Mouse (Mus musculus): ENCODE results near the gene Cdh22. TPM values are rescaled to one million over a fixed set of nuclear protein-coding genes. Genes with fewer than 3 reads are reported as not detected.

Gene Cdh22
- polyA plus RNA-seq, 1 experiment from 2014 or later: 2.8 TPM

GRCm38 (mm10) chr2:165158317-165158716 lies 76.3 kb downstream of the Cdh22 start:
- H3K27ac ChIP-seq: no peak overlapping the region
- no peaks in the 10 kb centered on the region for H3K36me3 ChIP-seq (replicated peaks)
- WGBS: 76% methylated on average over 4 of the region's 4 CpGs
- DNase-seq (ENCODE audit: extremely low spot score, low spot score): no peak
- peaks cover 40% of the 10 kb centered on the region for H3K4me1 ChIP-seq
- peaks cover 49% of the 10 kb centered on the region for H3K27me3 ChIP-seq (ENCODE audit: poor library complexity, severe bottlenecking)
- H3K9me3 ChIP-seq: no peaks in the 10 kb centered on the region
- no peak overlapping the region for H3K4me3 ChIP-seq

- Histone ChIP-seq H3K27me3 (ENCODE audit: poor library complexity, severe bottlenecking) (peaks cover 52% of the 10 kb centered on the region), H3K27ac (no peak overlapping the region), H3K36me3 (replicated peaks) (no peaks in the 10 kb centered on the region), H3K4me3 (no peak overlapping the region), H3K9me3 (no peaks in the 10 kb centered on the region), H3K4me1 (peaks cover 41% of the 10 kb centered on the region)
- 70% methylated on average over 11 of the region's 11 CpGs for whole genome bisulfite sequencing
- DNase-seq (ENCODE audit: extremely low spot score, low spot score): no peak
These were observed 76.8 kb downstream of the Cdh22 start for GRCm38 (mm10) chr2:165157900-165158299.

GRCm38 (mm10) chr2:165153006-165153405 lies 81.6 kb downstream of the Cdh22 start:
- peaks cover 30% of the 10 kb centered on the region for H3K27me3 ChIP-seq (ENCODE audit: poor library complexity, severe bottlenecking)
- H3K4me1 ChIP-seq: peaks cover 39% of the 10 kb centered on the region
- H3K36me3 ChIP-seq (replicated peaks): no peaks in the 10 kb centered on the region
- DNase-seq (ENCODE audit: extremely low spot score, low spot score): no peak
- 61% methylated on average over 12 of the region's 12 CpGs for WGBS
- peak overlapping the region; percentile 11; the same call in 1 of the 2 replicates for H3K27ac ChIP-seq
- no peak overlapping the region for H3K4me3 ChIP-seq
- no peaks in the 10 kb centered on the region for H3K9me3 ChIP-seq

GRCm38 (mm10) chr2:165149741-165150140 lies 84.9 kb downstream of the Cdh22 start:
- Histone ChIP-seq H3K9me3 (no peaks in the 10 kb centered on the region), H3K4me3 (no peak overlapping the region), H3K27me3 (ENCODE audit: poor library complexity, severe bottlenecking) (peaks cover 18% of the 10 kb centered on the region), H3K4me1 (peaks cover 32% of the 10 kb centered on the region), H3K27ac (no peak overlapping the region), H3K36me3 (replicated peaks) (0 out of 2 replicates have a peak, but pooled peaks cover 3% of the 10 kb centered on the region)
- no peak for DNase-seq (ENCODE audit: extremely low spot score, low spot score)
- 73% methylated on average over 3 of the region's 3 CpGs for WGBS

GRCm38 (mm10) chr2:165145821-165146220 lies 88.8 kb downstream of the Cdh22 start:
- H3K36me3 ChIP-seq (replicated peaks): 0 out of 2 replicates have a peak, but pooled peaks cover 3% of the 10 kb centered on the region
- DNase-seq (ENCODE audit: extremely low spot score, low spot score): no peak
- 74% methylated on average over 13 of the region's 13 CpGs for WGBS
- peaks cover 43% of the 10 kb centered on the region for H3K27me3 ChIP-seq (ENCODE audit: poor library complexity, severe bottlenecking)
- H3K9me3 ChIP-seq: no peaks in the 10 kb centered on the region
- H3K4me3 ChIP-seq: no peak overlapping the region
- 0 out of 2 replicates have a peak overlapping the region, but pooled peaks have one; percentile 4 for H3K27ac ChIP-seq
- peaks cover 54% of the 10 kb centered on the region for H3K4me1 ChIP-seq

GRCm38 (mm10) chr2:165143487-165143886 lies 91.2 kb downstream of the Cdh22 start:
- 79% methylated on average over 14 of the region's 14 CpGs for WGBS

GRCm38 (mm10) chr2:165136049-165136448 lies 98.6 kb downstream of the Cdh22 start:
- DNase-seq (ENCODE audit: extremely low spot score, low spot score): peak; percentile 87
- peaks cover 98% of the 10 kb centered on the region for H3K4me1 ChIP-seq
- peak overlapping the region; percentile 95 for H3K27ac ChIP-seq
- 5% methylated on average over 16 of the region's 16 CpGs for WGBS
- no peaks in the 10 kb centered on the region for H3K9me3 ChIP-seq
- no peaks in the 10 kb centered on the region for H3K36me3 ChIP-seq (replicated peaks)
- peak overlapping the region; percentile 6; the same call in 1 of the 2 replicates for H3K4me3 ChIP-seq
- peaks cover 23% of the 10 kb centered on the region for H3K27me3 ChIP-seq (ENCODE audit: poor library complexity, severe bottlenecking)

More at GRCm38 (mm10) chr2:165143487-165143886, 91.2 kb downstream of the Cdh22 start:
- H3K27me3 ChIP-seq (ENCODE audit: poor library complexity, severe bottlenecking): peaks cover 49% of the 10 kb centered on the region
- DNase-seq (ENCODE audit: extremely low spot score, low spot score): no peak
- no peak overlapping the region for H3K4me3 ChIP-seq
- H3K27ac ChIP-seq: no peak overlapping the region
- H3K9me3 ChIP-seq: no peaks in the 10 kb centered on the region
- peaks cover 56% of the 10 kb centered on the region for H3K4me1 ChIP-seq
- 0 out of 2 replicates have a peak, but pooled peaks cover 3% of the 10 kb centered on the region for H3K36me3 ChIP-seq (replicated peaks)

GRCm38 (mm10) chr2:165133566-165133965 lies 101.1 kb downstream of the Cdh22 start:
- Histone ChIP-seq H3K27me3 (ENCODE audit: poor library complexity, severe bottlenecking) (peaks cover 36% of the 10 kb centered on the region), H3K4me3 (peak overlapping the region; percentile 39), H3K27ac (peak overlapping the region; percentile 95), H3K36me3 (replicated peaks) (no peaks in the 10 kb centered on the region), H3K4me1 (peaks cover 95% of the 10 kb centered on the region), H3K9me3 (no peaks in the 10 kb centered on the region)
- peak; percentile 88 for DNase-seq (ENCODE audit: extremely low spot score, low spot score)
- under 1% methylated on average over 15 of the region's 15 CpGs for WGBS

- Histone ChIP-seq H3K27me3 (ENCODE audit: poor library complexity, severe bottlenecking) (peaks cover 54% of the 10 kb centered on the region), H3K4me3 (no peak overlapping the region), H3K27ac (peak overlapping the region; percentile 95), H3K36me3 (replicated peaks) (no peaks in the 10 kb centered on the region), H3K9me3 (no peaks in the 10 kb centered on the region), H3K4me1 (peaks cover 95% of the 10 kb centered on the region)
- DNase-seq (ENCODE audit: extremely low spot score, low spot score): no peak
- WGBS: 39% methylated on average over 12 of the region's 12 CpGs
These were observed 103.2 kb downstream of the Cdh22 start for GRCm38 (mm10) chr2:165131428-165131827.

- Histone ChIP-seq H3K27ac (peak overlapping the region; percentile 68), H3K4me1 (peaks cover 83% of the 10 kb centered on the region), H3K4me3 (no peak overlapping the region), H3K27me3 (ENCODE audit: poor library complexity, severe bottlenecking) (peaks cover 70% of the 10 kb centered on the region), H3K36me3 (replicated peaks) (no peaks in the 10 kb centered on the region), H3K9me3 (no peaks in the 10 kb centered on the region)
- DNase-seq (ENCODE audit: extremely low spot score, low spot score): no peak
- 58% methylated on average over 4 of the region's 4 CpGs for WGBS
These were observed 105.5 kb downstream of the Cdh22 start for GRCm38 (mm10) chr2:165129189-165129588.

- WGBS: 28% methylated on average over 10 of the region's 10 CpGs
- peaks cover 6% of the 10 kb centered on the region; the same call in 1 of the 2 replicates for H3K36me3 ChIP-seq (replicated peaks)
- peaks cover 72% of the 10 kb centered on the region for H3K27me3 ChIP-seq (ENCODE audit: poor library complexity, severe bottlenecking)
- peak overlapping the region; percentile 75 for H3K27ac ChIP-seq
- peaks cover 63% of the 10 kb centered on the region for H3K4me1 ChIP-seq
- H3K4me3 ChIP-seq: no peak overlapping the region
- DNase-seq (ENCODE audit: extremely low spot score, low spot score): no peak
- no peaks in the 10 kb centered on the region for H3K9me3 ChIP-seq
These were observed 107.6 kb downstream of the Cdh22 start for GRCm38 (mm10) chr2:165126896-165127562.

GRCm38 (mm10) chr2:165121206-165121840 lies 113.3 kb downstream of the Cdh22 start:
- Histone ChIP-seq H3K36me3 (replicated peaks) (peaks cover 6% of the 10 kb centered on the region; the same call in 1 of the 2 replicates), H3K4me1 (peaks cover 48% of the 10 kb centered on the region), H3K27ac (no peak overlapping the region), H3K4me3 (no peak overlapping the region), H3K27me3 (ENCODE audit: poor library complexity, severe bottlenecking) (peaks cover 63% of the 10 kb centered on the region), H3K9me3 (no peaks in the 10 kb centered on the region)
- WGBS: 36% methylated on average over 10 of the region's 10 CpGs
- DNase-seq (ENCODE audit: extremely low spot score, low spot score): no peak

- peaks cover 45% of the 10 kb centered on the region for H3K4me1 ChIP-seq
- H3K4me3 ChIP-seq: no peak overlapping the region
- H3K36me3 ChIP-seq (replicated peaks): peaks cover 6% of the 10 kb centered on the region; the same call in 1 of the 2 replicates
- H3K9me3 ChIP-seq: no peaks in the 10 kb centered on the region
- DNase-seq (ENCODE audit: extremely low spot score, low spot score): no peak
- H3K27me3 ChIP-seq (ENCODE audit: poor library complexity, severe bottlenecking): peaks cover 63% of the 10 kb centered on the region
- WGBS: 86% methylated on average over 9 of the region's 9 CpGs
- H3K27ac ChIP-seq: no peak overlapping the region
These were observed 113.9 kb downstream of the Cdh22 start for GRCm38 (mm10) chr2:165120765-165121164.

Data from forebrain, embryonic 10.5 days (tissue).